Mouse (Mus musculus): ENCODE measurements around the gene Vmn1r55. TPM values are rescaled to one million over a fixed set of nuclear protein-coding genes. Genes with fewer than 3 reads are reported as not detected.
"Not testable (repeated sequence)": the region's sequence is repeated elsewhere in the genome, so short reads cannot be mapped to it uniquely, and the experiment has no call there.

The Vmn1r55 gene
- polyA plus RNA-seq (2016; fragmentation: Nextera tagmentation; extraction: Ambion mirVana): not detected in 2 replicates

DNA sequence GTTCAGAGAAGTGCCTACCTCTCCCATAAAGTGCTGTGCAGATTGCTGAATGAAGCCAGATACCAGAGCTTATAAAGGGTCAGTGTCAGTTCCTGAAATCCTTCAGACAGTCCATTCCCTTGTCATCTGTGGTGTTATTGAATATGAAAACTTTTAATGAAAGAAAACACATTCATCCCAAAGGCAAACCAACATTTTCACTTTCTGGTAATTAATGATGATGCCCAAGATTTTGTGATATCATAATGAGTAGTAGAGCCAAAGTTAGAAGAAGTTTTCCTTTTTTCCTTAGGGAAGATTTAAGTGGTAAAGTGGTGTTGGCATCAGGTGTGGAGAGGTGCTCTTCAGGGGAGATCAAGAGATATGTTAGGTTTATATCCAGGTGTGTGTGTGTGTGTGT is at the start of gene Vmn1r55:
Vmn1r55 (minus strand) TSS at position 101 of the 400 bp plus-strand sequence.
- H3K27ac ChIP-seq; ATAC-seq (ENCODE audit: insufficient number of reproducible peaks, insufficient read depth, low FRiP score, low TSS enrichment, low read depth); H3K9me3 ChIP-seq: not testable (repeated sequence)

GRCm38 (mm10) chr7:5196647-5197046 is 47.2 kb upstream of the Vmn1r55 start, which contains the start of gene Vmn1r56:
TSS of gene Vmn1r56 (minus strand) at chr7:5196747.
- not testable (repeated sequence) for H3K36me3 ChIP-seq; H3K27ac ChIP-seq; H3K27me3 ChIP-seq; ATAC-seq (ENCODE audit: insufficient number of reproducible peaks, insufficient read depth, low FRiP score, low TSS enrichment, low read depth); H3K4me2 ChIP-seq; H3K9ac ChIP-seq (replicated peaks); H3K9me3 ChIP-seq; H3K4me3 ChIP-seq (replicated peaks); H3K4me1 ChIP-seq (replicated peaks)

More for the DNA sequence above, at the start of gene Vmn1r55:
- H3K4me1 ChIP-seq (replicated peaks); H3K27me3 ChIP-seq; H3K9ac ChIP-seq (replicated peaks); H3K36me3 ChIP-seq; H3K4me2 ChIP-seq; H3K4me3 ChIP-seq (replicated peaks): not testable (repeated sequence)

DNA sequence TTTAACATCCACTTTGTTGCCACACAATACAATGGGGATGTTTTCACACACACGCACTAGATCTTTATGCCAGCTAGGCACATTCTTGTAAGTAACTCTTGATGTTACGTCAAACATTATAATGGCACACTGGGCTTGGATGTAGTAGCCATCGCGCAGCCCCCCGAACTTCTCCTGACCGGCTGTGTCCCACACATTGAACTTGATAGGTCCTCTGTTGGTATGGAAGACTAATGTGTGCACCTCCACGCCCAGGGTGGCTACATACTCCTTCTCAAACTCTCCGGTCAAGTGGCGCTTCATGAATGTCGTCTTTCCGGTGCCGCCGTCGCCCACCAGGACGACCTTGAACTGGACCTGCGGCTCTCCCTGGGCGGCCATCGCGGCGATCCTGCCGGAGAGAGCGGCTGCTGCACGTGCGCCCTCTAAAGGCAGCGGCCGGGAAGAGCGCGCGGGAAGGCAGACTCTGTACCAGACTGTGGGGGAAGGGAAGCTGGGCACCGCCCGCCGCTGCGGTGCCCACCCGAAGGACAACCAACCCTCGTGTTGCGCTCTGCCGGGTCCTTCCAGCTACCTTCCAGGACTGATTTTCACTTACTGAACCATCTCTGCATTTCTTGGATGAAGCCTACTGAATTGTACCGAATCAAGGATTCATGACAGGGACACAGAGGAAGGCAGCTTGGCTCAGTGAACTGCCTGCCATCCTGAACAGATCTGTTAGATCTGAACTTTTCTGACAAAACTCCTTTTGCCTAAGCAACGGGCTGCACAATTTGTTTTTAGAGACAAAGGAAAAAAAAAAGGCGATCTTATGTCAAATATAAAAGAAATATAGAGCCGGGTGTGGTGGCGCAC is 23.7 kb downstream of the Vmn1r55 start, which contains the start of gene Rasl2-9:
Rasl2-9 (minus strand) TSS at position 402 of the 858 bp plus-strand sequence.
- H3K27me3 ChIP-seq: 0 out of 2 replicates have a peak, but pooled peaks cover 3% of the 10 kb centered on the region
- no peaks in the 10 kb centered on the region for H3K9me3 ChIP-seq
- H3K9ac ChIP-seq (replicated peaks): peak within 1 kb of the TSS; percentile 37; the same call in 1 of the 2 replicates
- H3K36me3 ChIP-seq: no peaks in the 10 kb centered on the region
- 20% methylated on average over 42 of the region's 42 CpGs for WGBS
- no peak within 1 kb of the TSS for H3K27ac ChIP-seq
- peak within 1 kb of the TSS; percentile 58 for H3K4me2 ChIP-seq
- no peaks in the 10 kb centered on the region; the same call in 1 of the 2 replicates for H3K4me1 ChIP-seq (replicated peaks)
- peak within 1 kb of the TSS; percentile 34 for H3K4me3 ChIP-seq (replicated peaks)
- peak; percentile 37 for ATAC-seq (ENCODE audit: insufficient number of reproducible peaks, insufficient read depth, low FRiP score, low TSS enrichment, low read depth)

DNA sequence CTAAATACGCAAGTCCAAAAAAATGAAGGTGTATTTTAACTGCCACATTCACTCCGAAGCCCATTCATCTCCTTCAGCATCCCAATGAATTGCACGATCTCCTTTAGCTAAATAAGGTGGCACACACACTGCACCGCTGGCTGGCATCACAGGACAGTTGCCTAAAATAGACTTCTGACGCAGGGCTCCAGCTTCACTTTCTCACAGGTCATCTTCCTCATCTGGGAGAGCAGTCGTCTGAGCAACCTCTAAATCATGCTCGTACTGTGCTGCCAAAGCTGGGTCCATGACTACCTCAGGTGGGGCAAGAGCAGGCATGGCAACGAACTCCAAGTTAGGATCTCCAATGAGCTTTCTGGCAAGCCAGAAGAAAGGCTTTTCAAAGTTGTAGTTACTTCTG is 24.4 kb downstream of the Vmn1r55 start:
- Histone ChIP-seq H3K4me1 (replicated peaks) (no peaks in the 10 kb centered on the region; the same call in 1 of the 2 replicates), H3K27me3 (0 out of 2 replicates have a peak, but pooled peaks cover 3% of the 10 kb centered on the region), H3K9me3 (no peaks in the 10 kb centered on the region), H3K36me3 (no peaks in the 10 kb centered on the region), H3K4me2 (no peak overlapping the region), H3K9ac (replicated peaks) (no peak overlapping the region), H3K27ac (no peak overlapping the region), H3K4me3 (replicated peaks) (no peak overlapping the region)
- no peak for ATAC-seq (ENCODE audit: insufficient number of reproducible peaks, insufficient read depth, low FRiP score, low TSS enrichment, low read depth)
- 88% methylated on average over 8 of the region's 8 CpGs for WGBS

DNA sequence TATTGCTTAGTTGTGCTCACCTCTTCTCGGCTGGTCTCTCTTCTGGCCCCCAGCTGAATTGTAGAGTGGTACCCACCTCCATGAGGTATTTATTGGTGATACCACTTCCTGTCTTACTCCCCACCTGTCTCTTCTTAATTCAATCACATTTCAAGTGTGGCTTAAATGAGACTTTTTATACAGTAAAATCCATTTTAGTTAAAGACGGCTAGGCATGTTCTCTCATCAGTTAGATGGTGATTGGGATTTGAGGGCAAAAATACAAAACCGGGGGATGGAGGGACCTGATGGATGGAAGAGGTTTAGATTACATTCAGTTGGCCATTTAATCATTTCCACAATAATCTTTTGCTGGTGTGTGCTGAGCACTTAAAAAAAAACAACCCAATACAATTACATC is 32.6 kb downstream of the Vmn1r55 start, which contains the start of gene Rfpl4:
Rfpl4 (minus strand) TSS at position 101 of the 400 bp plus-strand sequence.
- WGBS: 81% methylated on average over 3 of the region's 3 CpGs
- H3K27ac ChIP-seq: no peak within 1 kb of the TSS
- H3K9ac ChIP-seq (replicated peaks): no peak within 1 kb of the TSS
- no peak within 1 kb of the TSS for H3K4me2 ChIP-seq
- no peaks in the 10 kb centered on the region for H3K36me3 ChIP-seq
- no peaks in the 10 kb centered on the region for H3K27me3 ChIP-seq
- H3K9me3 ChIP-seq: no peaks in the 10 kb centered on the region
- H3K4me1 ChIP-seq (replicated peaks): no peaks in the 10 kb centered on the region
- ATAC-seq (ENCODE audit: insufficient number of reproducible peaks, insufficient read depth, low FRiP score, low TSS enrichment, low read depth): no peak
- no peak within 1 kb of the TSS for H3K4me3 ChIP-seq (replicated peaks)

DNA sequence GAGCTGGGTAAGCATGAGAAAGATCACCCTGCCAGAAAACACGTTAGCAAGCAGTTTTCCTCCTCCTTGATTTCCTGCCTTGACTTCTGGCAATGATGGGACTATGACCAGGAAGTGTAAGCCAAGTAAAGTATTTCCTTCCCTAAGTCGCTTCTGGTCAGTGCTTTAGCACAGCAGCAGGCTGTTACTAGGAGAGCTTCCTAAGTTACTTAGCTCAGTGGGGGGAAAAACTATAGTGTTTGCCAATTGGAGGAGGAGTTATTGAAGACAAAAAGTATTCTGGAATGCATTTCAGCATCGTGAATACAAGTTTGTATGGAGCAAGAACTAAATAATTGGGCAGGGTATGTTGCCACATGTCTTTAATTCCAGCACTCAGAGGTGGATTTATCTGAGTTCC is 36.8 kb downstream of the Vmn1r55 start:
- 58% methylated on average over 3 of the region's 3 CpGs for WGBS
- no peak overlapping the region for H3K27ac ChIP-seq
- no peak for ATAC-seq (ENCODE audit: insufficient number of reproducible peaks, insufficient read depth, low FRiP score, low TSS enrichment, low read depth)

GRCm38 (mm10) chr7:5109301-5109700 is 40.2 kb downstream of the Vmn1r55 start:
- 0 out of 2 replicates have a peak, but pooled peaks cover 3% of the 10 kb centered on the region for H3K9me3 ChIP-seq
- H3K9ac ChIP-seq (replicated peaks): no peak overlapping the region
- H3K4me2 ChIP-seq: no peak overlapping the region
- no peaks in the 10 kb centered on the region for H3K4me1 ChIP-seq (replicated peaks)
- ATAC-seq (ENCODE audit: insufficient number of reproducible peaks, insufficient read depth, low FRiP score, low TSS enrichment, low read depth): no peak
- WGBS: 90% methylated on average over 8 of the region's 8 CpGs
- H3K27me3 ChIP-seq: no peaks in the 10 kb centered on the region
- H3K4me3 ChIP-seq (replicated peaks): no peak overlapping the region
- H3K27ac ChIP-seq: no peak overlapping the region
- no peaks in the 10 kb centered on the region for H3K36me3 ChIP-seq

More for the DNA sequence above, 36.8 kb downstream of the Vmn1r55 start:
- Histone ChIP-seq H3K4me1 (replicated peaks) (no peaks in the 10 kb centered on the region), H3K9ac (replicated peaks) (no peak overlapping the region), H3K9me3 (0 out of 2 replicates have a peak, but pooled peaks cover 3% of the 10 kb centered on the region), H3K27me3 (no peaks in the 10 kb centered on the region), H3K4me2 (no peak overlapping the region), H3K36me3 (no peaks in the 10 kb centered on the region), H3K4me3 (replicated peaks) (no peak overlapping the region)

DNA sequence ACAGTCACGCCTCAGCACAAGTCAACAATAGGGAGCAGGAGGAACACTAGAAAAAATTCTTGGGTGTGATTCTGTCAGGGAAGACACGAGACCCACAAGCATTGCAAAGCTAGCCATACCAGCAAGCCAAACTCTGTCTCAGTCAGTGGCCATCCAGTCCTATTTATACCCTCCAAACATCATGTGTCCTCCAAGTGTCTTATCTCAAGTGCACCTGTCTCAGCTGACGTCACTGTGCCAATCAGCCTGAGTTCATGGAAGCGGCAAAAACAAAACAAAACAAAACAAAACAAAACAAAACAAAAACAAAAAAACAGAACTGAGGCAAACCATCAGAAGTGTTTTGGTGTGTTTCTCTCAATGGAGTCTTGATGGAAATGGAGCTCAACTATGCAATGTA is 41.2 kb downstream of the Vmn1r55 start:
- H3K27ac ChIP-seq: no peak overlapping the region
- no peaks in the 10 kb centered on the region for H3K4me1 ChIP-seq (replicated peaks)
- H3K4me2 ChIP-seq: no peak overlapping the region
- 75% methylated on average over 4 of the region's 4 CpGs for WGBS
- no peak overlapping the region for H3K9ac ChIP-seq (replicated peaks)
- H3K36me3 ChIP-seq: no peaks in the 10 kb centered on the region
- no peak overlapping the region for H3K4me3 ChIP-seq (replicated peaks)
- H3K9me3 ChIP-seq: 0 out of 2 replicates have a peak, but pooled peaks cover 3% of the 10 kb centered on the region
- no peaks in the 10 kb centered on the region for H3K27me3 ChIP-seq
- ATAC-seq (ENCODE audit: insufficient number of reproducible peaks, insufficient read depth, low FRiP score, low TSS enrichment, low read depth): no peak

- Histone ChIP-seq H3K27ac (no peak overlapping the region), H3K27me3 (no peaks in the 10 kb centered on the region), H3K9me3 (no peaks in the 10 kb centered on the region), H3K9ac (replicated peaks) (no peak overlapping the region), H3K4me2 (no peak overlapping the region), H3K4me1 (replicated peaks) (no peaks in the 10 kb centered on the region), H3K4me3 (replicated peaks) (no peak overlapping the region), H3K36me3 (peaks cover 18% of the 10 kb centered on the region)
- ATAC-seq (ENCODE audit: insufficient number of reproducible peaks, insufficient read depth, low FRiP score, low TSS enrichment, low read depth): no peak
- WGBS: 84% methylated on average over 2 of the region's 2 CpGs
Measured at GRCm38 (mm10) chr7:5102564-5102963, 46.9 kb downstream of the Vmn1r55 start.

DNA sequence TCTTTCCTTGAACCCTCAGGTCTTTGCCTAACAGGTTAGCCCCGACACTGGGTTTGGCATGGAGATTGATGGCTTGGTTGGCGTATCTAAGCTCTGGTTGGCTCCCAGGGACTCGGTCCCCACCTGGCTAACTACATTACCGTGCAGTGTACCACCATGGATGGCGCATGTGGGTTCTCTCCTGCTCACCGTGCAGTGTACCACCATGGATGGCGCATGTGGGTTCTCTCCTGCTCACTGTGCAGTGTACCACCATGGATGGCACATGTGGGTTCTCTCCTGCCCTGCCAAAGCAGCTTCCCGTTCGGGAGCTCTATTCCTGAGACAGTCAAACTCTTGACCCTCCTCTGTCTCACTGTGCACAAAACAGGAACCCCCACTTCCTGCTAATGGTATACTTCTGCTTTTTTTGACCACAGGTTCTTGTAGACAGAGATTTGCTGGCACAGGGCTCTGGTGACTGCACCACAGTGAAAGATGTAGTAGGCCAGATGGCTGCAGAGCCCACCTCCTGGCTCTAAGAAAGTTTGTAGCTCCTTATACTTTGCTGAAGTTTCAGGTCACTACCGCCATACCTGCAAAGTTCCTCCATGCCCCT is 48.3 kb downstream of the Vmn1r55 start:
- H3K4me3 ChIP-seq (replicated peaks): no peak overlapping the region
- 87% methylated on average over 10 of the region's 10 CpGs for WGBS
- H3K27ac ChIP-seq: no peak overlapping the region
- H3K4me2 ChIP-seq: no peak overlapping the region
- no peaks in the 10 kb centered on the region for H3K4me1 ChIP-seq (replicated peaks)
- H3K36me3 ChIP-seq: peaks cover 32% of the 10 kb centered on the region
- H3K9me3 ChIP-seq: no peaks in the 10 kb centered on the region
- H3K9ac ChIP-seq (replicated peaks): no peak overlapping the region
- no peak for ATAC-seq (ENCODE audit: insufficient number of reproducible peaks, insufficient read depth, low FRiP score, low TSS enrichment, low read depth)
- H3K27me3 ChIP-seq: no peaks in the 10 kb centered on the region

GRCm38 (mm10) chr7:5099796-5100195 is 49.7 kb downstream of the Vmn1r55 start:
- no peaks in the 10 kb centered on the region for H3K27me3 ChIP-seq
- H3K9me3 ChIP-seq: no peaks in the 10 kb centered on the region
- 81% methylated on average over 3 of the region's 3 CpGs for WGBS
- H3K27ac ChIP-seq: no peak overlapping the region
- H3K4me1 ChIP-seq (replicated peaks): no peaks in the 10 kb centered on the region
- H3K9ac ChIP-seq (replicated peaks): no peak overlapping the region
- no peak overlapping the region for H3K4me3 ChIP-seq (replicated peaks)
- ATAC-seq (ENCODE audit: insufficient number of reproducible peaks, insufficient read depth, low FRiP score, low TSS enrichment, low read depth): no peak
- H3K4me2 ChIP-seq: no peak overlapping the region
- H3K36me3 ChIP-seq: peaks cover 46% of the 10 kb centered on the region
